Mouse (Mus musculus) liver, embryonic 15.5 days (tissue): ENCODE measurements around the gene Zbtb16. TPM values are rescaled to one million over a fixed set of nuclear protein-coding genes. Genes with fewer than 3 reads are reported as not detected.

ENCODE experiments used
- ATAC-seq: fragments of 200-750 bp; cut with Nextera tagmentation; 2 replicates; pipeline ENCODE4 v1.8.0; 2017; ENCODE audit warnings: moderate number of reproducible peaks, mild to moderate bottlenecking, moderate library complexity; ENCODE audit not compliant: insufficient read depth
- H3K27ac ChIP-seq: fragments of 300-500 bp; sonication (generic); replicated peaks from 2 replicates; pipeline ENCODE4 v1.5.1; 2015; ENCODE audit warnings: mild to moderate bottlenecking, inconsistent platforms
- H3K27me3 ChIP-seq: fragments of 300-500 bp; sonication (generic); 2 replicates; pipeline ENCODE4 v1.6.1; 2015; ENCODE audit warnings: mild to moderate bottlenecking, inconsistent platforms
- H3K36me3 ChIP-seq: fragments of 300-500 bp; sonication (generic); replicated peaks from 2 replicates; pipeline ENCODE4 v1.6.1; 2015; ENCODE audit warnings: moderate library complexity, mild to moderate bottlenecking, inconsistent platforms
- H3K4me1 ChIP-seq: fragments of 300-500 bp; sonication (generic); replicated peaks from 2 replicates; pipeline ENCODE4 v1.6.1; 2015; ENCODE audit warnings: inconsistent platforms
- H3K4me2 ChIP-seq: fragments of 300-500 bp; sonication (generic); 2 replicates; pipeline ENCODE4 v1.6.1; 2015; ENCODE audit warnings: moderate library complexity, mild to moderate bottlenecking, inconsistent platforms
- H3K4me3 ChIP-seq: fragments of 300-500 bp; sonication (generic); replicated peaks from 2 replicates; pipeline ENCODE4 v1.5.1; 2015; ENCODE audit warnings: mild to moderate bottlenecking, inconsistent platforms
- H3K9ac ChIP-seq: fragments of 300-500 bp; sonication (generic); 2 replicates; pipeline ENCODE4 v1.6.1; 2015; ENCODE audit warnings: moderate library complexity, mild to moderate bottlenecking, inconsistent platforms
- H3K9me3 ChIP-seq: fragments of 300-500 bp; sonication (generic); replicated peaks from 2 replicates; pipeline ENCODE4 v1.6.1; 2016; ENCODE audit warnings: inconsistent platforms
- WGBS: fragments of 180-500 bp; shearing (Covaris S2); methylation state at CpG from one replicate; pipeline ENCODE4 v1.1.7; 2015; ENCODE audit warnings: mixed read lengths; ENCODE audit not compliant: insufficient replicate concordance; 5-methylcytosine and 5-hydroxymethylcytosine counted together
- polyA plus RNA-seq: library from polyadenylated mRNA; unstranded; fragments of >200 nt; fragmentation: Nextera tagmentation; extraction: Ambion mirVana; gene quantifications from 2 replicates; pipeline ENCODE4 v1.2.1, GENCODE M21; 2015

The Zbtb16 gene
- polyA plus RNA-seq, 1 experiment from 2014 or later: 0.54 TPM

DNA sequence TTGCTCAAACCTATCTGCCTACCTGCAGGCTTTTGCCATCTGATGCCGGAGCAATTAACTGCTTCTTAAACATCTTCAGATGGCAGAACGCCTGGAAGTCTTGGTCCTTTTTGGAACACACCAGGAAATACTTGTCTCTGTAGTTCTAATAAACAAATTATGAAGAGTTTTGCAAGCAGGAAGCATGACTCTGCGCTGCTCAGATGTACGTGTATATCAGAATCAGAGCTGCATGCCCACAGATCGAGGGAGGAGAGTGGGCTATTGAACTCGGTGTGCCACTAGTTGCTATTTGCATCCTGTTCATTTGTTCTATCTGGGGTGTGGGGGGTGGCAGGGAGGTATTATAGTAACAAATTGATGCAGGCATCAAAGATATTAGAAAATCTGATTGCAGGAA is 202.9 kb downstream of the Zbtb16 start:
- H3K27ac ChIP-seq: no peak overlapping the region
- H3K27me3 ChIP-seq: peaks cover 23% of the 10 kb centered on the region
- no peak for ATAC-seq
- H3K4me3 ChIP-seq: no peak overlapping the region
- no peaks in the 10 kb centered on the region for H3K4me1 ChIP-seq
- no peaks in the 10 kb centered on the region for H3K36me3 ChIP-seq
- 60% methylated on average over 6 of the region's 6 CpGs for WGBS
- H3K9me3 ChIP-seq: no peaks in the 10 kb centered on the region
- no peak overlapping the region for H3K4me2 ChIP-seq
- H3K9ac ChIP-seq: no peak overlapping the region

DNA sequence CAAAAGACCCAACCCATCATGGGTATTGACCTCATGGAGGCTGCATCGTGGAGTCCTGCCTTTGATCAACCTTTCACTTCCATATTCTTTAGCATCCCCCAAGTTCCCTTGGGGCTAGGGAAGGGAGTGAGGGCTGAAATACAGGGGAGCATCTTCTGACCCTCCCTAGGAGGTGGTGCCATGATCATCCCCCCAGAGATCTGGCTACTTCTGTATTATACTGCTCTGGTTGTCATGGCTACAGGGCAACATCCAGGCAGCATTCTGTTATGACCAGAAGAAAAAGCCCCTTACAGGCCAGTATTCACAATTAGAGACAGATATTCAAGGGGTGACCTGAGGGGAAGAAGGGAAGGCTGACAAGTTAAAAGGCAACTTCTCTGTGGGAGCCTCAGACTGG is 216.8 kb downstream of the Zbtb16 start:
- Histone ChIP-seq H3K36me3 (no peaks in the 10 kb centered on the region), H3K9ac (no peak overlapping the region), H3K4me3 (no peak overlapping the region), H3K27me3 (0 out of 2 replicates have a peak, but pooled peaks cover 9% of the 10 kb centered on the region), H3K4me1 (no peaks in the 10 kb centered on the region), H3K4me2 (no peak overlapping the region), H3K27ac (no peak overlapping the region), H3K9me3 (no peaks in the 10 kb centered on the region)
- WGBS: 48% methylated on average over 1 of the region's 1 CpGs
- ATAC-seq: no peak

DNA sequence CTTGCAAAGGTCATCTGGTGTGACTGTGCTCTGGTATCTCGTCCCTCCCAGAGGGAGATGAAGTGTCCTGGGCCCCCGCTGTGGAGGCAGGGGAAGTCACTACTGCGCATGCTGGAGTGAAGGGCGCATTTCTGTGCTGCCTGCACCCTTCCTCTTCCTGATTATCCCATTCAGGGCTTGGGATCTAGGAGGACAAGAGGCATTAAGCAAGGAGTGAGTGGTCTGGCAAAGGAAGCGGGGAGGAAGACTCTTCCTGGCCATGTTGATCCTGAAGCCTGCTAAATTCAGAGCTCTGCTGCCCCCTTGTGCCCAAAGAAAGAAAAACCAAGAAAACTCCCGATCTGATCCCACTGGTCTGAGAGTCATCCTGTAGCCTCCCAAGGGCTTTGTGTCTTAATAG is 217.4 kb downstream of the Zbtb16 start:
- Histone ChIP-seq H3K4me2 (peak overlapping the region; percentile 13; the same call in 1 of the 2 replicates), H3K9ac (no peak overlapping the region), H3K27ac (no peak overlapping the region), H3K9me3 (no peaks in the 10 kb centered on the region), H3K4me3 (no peak overlapping the region), H3K4me1 (no peaks in the 10 kb centered on the region), H3K27me3 (0 out of 2 replicates have a peak, but pooled peaks cover 9% of the 10 kb centered on the region), H3K36me3 (no peaks in the 10 kb centered on the region)
- 23% methylated on average over 6 of the region's 6 CpGs for WGBS
- ATAC-seq: no peak

DNA sequence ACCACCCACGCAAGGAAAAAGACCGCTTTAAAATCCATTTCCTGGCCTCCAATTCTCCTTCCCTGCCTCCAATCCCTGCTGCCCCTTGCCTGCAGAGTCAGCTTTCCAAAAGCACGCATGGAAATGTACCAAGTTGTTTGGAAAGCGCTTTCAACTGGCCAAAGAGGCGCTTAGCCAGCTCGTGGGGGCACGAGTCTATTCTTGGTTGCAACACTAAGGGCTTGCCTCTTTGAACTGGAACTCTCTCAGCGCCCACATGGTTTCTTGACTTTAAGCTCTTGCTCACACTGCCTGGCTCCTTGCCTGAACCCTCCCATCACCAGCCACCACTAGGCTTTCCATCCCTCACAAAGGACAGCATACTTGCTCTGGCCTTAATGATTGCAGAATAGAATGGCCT is 217.9 kb downstream of the Zbtb16 start:
- H3K27ac ChIP-seq: no peak overlapping the region
- H3K4me2 ChIP-seq: no peak overlapping the region
- no peak overlapping the region for H3K9ac ChIP-seq
- H3K27me3 ChIP-seq: 0 out of 2 replicates have a peak, but pooled peaks cover 9% of the 10 kb centered on the region
- H3K36me3 ChIP-seq: no peaks in the 10 kb centered on the region
- no peak for ATAC-seq
- no peaks in the 10 kb centered on the region for H3K4me1 ChIP-seq
- H3K9me3 ChIP-seq: no peaks in the 10 kb centered on the region
- H3K4me3 ChIP-seq: no peak overlapping the region
- WGBS: 59% methylated on average over 8 of the region's 8 CpGs

DNA sequence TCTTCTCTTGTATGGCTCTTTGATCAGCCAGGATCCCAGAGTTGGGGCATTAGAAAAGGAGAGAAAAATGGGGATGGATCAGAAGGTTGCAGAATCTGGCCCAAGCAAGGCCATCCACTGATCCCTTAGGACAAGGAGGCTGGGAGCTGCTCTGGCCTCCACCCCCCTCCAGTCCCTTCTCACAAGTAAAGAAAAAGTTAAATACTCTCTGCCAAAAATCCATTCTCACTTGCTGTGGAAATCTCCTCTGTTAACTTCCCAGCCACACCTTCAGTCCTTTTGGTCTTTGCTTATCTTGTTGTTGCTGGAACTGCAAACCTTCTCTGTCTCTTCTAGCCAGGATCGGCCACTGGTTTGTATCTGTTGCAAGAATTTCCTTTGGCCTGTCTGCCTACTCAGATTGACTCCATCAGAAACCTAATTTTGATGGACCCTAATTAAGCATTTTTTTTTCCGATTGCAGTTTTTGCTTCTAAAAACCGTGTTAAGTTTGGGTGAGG is 218.5 kb downstream of the Zbtb16 start:
- Histone ChIP-seq H3K9me3 (no peaks in the 10 kb centered on the region), H3K4me3 (no peak overlapping the region), H3K27me3 (0 out of 2 replicates have a peak, but pooled peaks cover 9% of the 10 kb centered on the region), H3K4me2 (no peak overlapping the region), H3K36me3 (no peaks in the 10 kb centered on the region), H3K4me1 (no peaks in the 10 kb centered on the region), H3K9ac (no peak overlapping the region), H3K27ac (no peak overlapping the region)
- no peak for ATAC-seq
- WGBS: 47% methylated on average over 3 of the region's 3 CpGs

DNA sequence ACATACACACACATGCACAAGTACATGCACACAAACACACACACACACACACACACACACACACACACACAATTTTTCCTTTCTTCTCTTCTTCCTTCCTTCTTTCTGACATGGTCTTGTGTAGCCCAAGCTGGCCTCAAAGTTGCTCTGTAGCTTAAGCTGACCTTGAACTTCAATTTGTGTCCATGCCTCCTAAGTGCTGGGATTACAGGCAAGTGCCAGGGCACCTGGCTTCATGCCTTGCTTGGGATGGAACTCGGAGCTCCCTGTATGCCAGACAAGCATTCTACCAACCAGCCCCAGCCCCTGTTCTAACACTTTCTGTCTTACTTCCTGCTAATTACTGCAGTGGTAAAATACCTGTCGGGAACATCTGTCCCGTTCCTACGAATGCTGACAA is 222.8 kb downstream of the Zbtb16 start:
- H3K36me3 ChIP-seq: no peaks in the 10 kb centered on the region
- no peaks in the 10 kb centered on the region for H3K9me3 ChIP-seq
- no peak overlapping the region for H3K9ac ChIP-seq
- 65% methylated on average over 4 of the region's 4 CpGs for WGBS
- no peaks in the 10 kb centered on the region for H3K4me1 ChIP-seq
- H3K27ac ChIP-seq: no peak overlapping the region
- no peak overlapping the region for H3K4me2 ChIP-seq
- H3K27me3 ChIP-seq: no peaks in the 10 kb centered on the region
- no peak overlapping the region for H3K4me3 ChIP-seq
- ATAC-seq: no peak

DNA sequence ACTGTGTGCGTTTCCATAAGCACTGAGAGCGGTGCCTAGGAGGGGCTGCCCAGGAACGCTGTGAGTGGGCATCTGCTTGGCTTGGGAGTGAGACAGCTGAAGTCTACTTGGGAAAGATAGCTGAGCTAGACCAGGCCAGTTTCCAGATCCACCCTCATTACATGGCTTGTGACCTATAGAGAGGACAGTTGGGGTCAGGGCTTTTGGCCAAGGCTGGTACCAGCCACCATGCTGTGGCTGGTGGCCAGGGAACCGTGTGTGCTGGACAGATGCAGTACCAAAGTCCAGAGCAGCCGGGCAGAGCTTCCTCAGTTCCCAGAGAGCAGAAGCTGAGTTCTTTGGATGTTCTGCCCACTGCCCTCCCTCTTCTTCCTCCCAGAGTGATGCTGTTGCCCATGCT is 223.5 kb downstream of the Zbtb16 start:
- no peak overlapping the region for H3K9ac ChIP-seq
- no peaks in the 10 kb centered on the region for H3K9me3 ChIP-seq
- H3K36me3 ChIP-seq: no peaks in the 10 kb centered on the region
- H3K4me1 ChIP-seq: no peaks in the 10 kb centered on the region
- ATAC-seq: no peak
- no peak overlapping the region for H3K27ac ChIP-seq
- no peak overlapping the region for H3K4me2 ChIP-seq
- 51% methylated on average over 5 of the region's 5 CpGs for WGBS
- no peaks in the 10 kb centered on the region for H3K27me3 ChIP-seq
- no peak overlapping the region for H3K4me3 ChIP-seq

DNA sequence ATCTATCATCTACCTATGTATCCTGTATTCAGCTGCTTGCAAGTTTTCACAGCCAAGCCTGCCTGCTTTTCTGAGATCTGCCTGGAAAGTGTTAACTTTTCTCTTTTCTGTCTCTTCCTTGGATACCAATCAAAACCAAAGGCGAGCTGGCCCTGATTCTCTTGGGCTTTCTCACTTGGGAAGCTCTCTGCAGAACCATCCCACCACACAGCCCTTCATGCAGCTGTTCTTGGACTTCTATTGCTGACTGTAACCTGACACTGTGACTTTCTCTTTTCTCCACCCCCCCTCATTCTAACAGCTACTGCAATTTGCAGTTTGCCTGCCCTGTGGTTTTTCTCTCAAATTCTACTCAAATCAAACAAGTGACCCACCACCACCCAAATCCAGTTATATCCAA is 225.0 kb downstream of the Zbtb16 start:
- no peak overlapping the region for H3K4me3 ChIP-seq
- 16% methylated on average over 1 of the region's 1 CpGs for WGBS
- H3K27ac ChIP-seq: no peak overlapping the region
- H3K27me3 ChIP-seq: no peaks in the 10 kb centered on the region
- H3K9ac ChIP-seq: no peak overlapping the region
- no peaks in the 10 kb centered on the region for H3K36me3 ChIP-seq
- ATAC-seq: no peak
- H3K4me2 ChIP-seq: no peak overlapping the region
- no peaks in the 10 kb centered on the region for H3K4me1 ChIP-seq
- no peaks in the 10 kb centered on the region for H3K9me3 ChIP-seq

DNA sequence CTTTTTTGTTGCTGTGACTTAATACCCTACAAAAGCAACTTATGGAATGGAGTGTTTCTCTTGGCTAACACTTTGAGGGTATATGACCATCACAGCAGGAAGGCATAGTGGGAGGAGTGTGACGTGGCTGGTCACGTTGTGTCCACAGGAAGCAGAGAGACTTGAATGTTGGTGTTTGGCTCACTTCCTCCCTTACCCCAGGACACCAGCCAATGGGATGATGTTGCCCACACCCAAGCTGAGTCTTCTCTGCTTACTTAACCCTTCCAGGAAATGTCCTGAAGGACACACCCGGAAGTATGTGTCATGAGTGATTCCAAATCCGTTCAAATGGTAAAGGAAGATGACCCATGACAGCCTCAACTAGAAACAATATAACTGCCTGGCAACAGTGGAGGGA is 226.3 kb downstream of the Zbtb16 start:
- no peaks in the 10 kb centered on the region for H3K36me3 ChIP-seq
- H3K4me2 ChIP-seq: no peak overlapping the region
- H3K4me3 ChIP-seq: no peak overlapping the region
- no peak overlapping the region for H3K27ac ChIP-seq
- WGBS: 33% methylated on average over 4 of the region's 4 CpGs
- H3K4me1 ChIP-seq: no peaks in the 10 kb centered on the region
- no peak for ATAC-seq
- H3K27me3 ChIP-seq: no peaks in the 10 kb centered on the region
- H3K9ac ChIP-seq: no peak overlapping the region
- H3K9me3 ChIP-seq: no peaks in the 10 kb centered on the region

DNA sequence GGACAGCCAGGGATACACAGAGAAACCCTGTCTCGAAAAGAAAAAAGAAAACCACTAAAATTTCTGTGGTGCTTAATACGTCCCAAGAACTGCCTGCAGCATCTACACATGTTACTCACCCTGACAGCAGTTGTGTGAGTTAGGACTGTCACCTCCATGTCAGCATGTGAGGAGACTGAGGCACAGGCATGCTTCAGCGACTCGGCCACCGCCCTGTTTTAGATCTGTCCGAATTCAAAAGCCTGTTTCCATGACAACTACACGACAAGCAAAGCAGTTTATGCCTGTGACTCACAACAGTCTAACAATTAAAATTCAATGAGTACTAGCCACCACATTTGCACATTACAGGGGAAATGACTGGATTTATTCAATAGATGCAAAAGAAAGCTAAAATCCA is 228.6 kb downstream of the Zbtb16 start:
- WGBS: 60% methylated on average over 7 of the region's 7 CpGs
- no peak overlapping the region for H3K4me2 ChIP-seq
- ATAC-seq: no peak
- no peak overlapping the region for H3K27ac ChIP-seq
- H3K27me3 ChIP-seq: no peaks in the 10 kb centered on the region
- no peaks in the 10 kb centered on the region for H3K9me3 ChIP-seq
- no peaks in the 10 kb centered on the region for H3K4me1 ChIP-seq
- no peak overlapping the region for H3K4me3 ChIP-seq
- no peaks in the 10 kb centered on the region for H3K36me3 ChIP-seq
- no peak overlapping the region for H3K9ac ChIP-seq

DNA sequence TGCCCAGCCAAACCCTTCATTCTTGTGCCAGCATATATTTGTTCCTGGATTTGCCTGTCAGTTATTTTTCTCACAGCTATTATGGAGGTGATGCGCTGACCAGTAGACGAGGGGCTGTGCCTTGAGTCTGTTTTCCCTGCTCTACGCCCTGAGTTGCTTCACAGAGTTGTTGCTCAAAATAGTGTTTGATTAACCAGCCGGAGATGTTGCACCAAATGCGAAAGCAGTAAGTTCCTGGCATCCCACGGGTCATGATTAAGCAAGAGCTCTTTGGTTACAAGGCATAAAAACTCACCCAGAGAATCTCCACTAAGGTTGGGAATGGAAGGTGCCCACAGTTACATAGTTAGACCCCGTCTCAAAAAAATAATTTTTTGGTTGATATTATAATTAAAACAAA is 229.9 kb downstream of the Zbtb16 start:
- ATAC-seq: no peak
- H3K27ac ChIP-seq: no peak overlapping the region
- no peak overlapping the region for H3K4me3 ChIP-seq
- H3K9ac ChIP-seq: no peak overlapping the region
- H3K27me3 ChIP-seq: no peaks in the 10 kb centered on the region
- WGBS: 62% methylated on average over 7 of the region's 7 CpGs
- no peaks in the 10 kb centered on the region for H3K4me1 ChIP-seq
- no peaks in the 10 kb centered on the region for H3K9me3 ChIP-seq
- no peaks in the 10 kb centered on the region for H3K36me3 ChIP-seq
- no peak overlapping the region for H3K4me2 ChIP-seq

DNA sequence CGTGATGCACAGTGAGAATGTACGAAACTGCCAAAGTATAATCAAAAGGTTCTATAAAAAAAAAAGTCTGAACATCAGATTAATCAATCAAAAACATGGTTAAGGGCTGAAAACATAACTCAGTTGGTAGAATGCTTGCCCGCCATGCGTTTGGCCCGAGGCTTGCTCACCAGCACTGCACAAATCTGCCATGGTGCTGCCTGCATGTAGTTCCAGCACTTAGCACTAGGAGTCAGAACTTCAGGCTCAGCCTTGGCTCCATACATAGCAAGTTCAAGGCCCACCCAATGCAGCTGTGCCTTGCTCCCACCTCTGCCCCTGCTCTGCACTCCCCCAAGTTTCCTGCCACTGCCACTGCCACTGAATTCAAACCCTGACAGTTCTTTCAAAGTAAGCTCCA is 230.3 kb downstream of the Zbtb16 start:
- H3K36me3 ChIP-seq: no peaks in the 10 kb centered on the region
- no peak overlapping the region for H3K27ac ChIP-seq
- no peak overlapping the region for H3K9ac ChIP-seq
- H3K4me2 ChIP-seq: no peak overlapping the region
- no peaks in the 10 kb centered on the region for H3K4me1 ChIP-seq
- ATAC-seq: no peak
- 79% methylated on average over 5 of the region's 5 CpGs for WGBS
- H3K27me3 ChIP-seq: no peaks in the 10 kb centered on the region
- no peak overlapping the region for H3K4me3 ChIP-seq
- no peaks in the 10 kb centered on the region for H3K9me3 ChIP-seq
